Mouse (Mus musculus) cerebellum, postnatal 4 days (tissue): ENCODE results near the gene Magix.

Source experiments
- DNase-seq, 2 experiments: peaks; one replicate each; pipeline ENCODE4 v3.0.0; 2022; ENCODE audit warnings: low spot score in 2 of 2, mixed read lengths in 1 of 2

Magix gene

DNA sequence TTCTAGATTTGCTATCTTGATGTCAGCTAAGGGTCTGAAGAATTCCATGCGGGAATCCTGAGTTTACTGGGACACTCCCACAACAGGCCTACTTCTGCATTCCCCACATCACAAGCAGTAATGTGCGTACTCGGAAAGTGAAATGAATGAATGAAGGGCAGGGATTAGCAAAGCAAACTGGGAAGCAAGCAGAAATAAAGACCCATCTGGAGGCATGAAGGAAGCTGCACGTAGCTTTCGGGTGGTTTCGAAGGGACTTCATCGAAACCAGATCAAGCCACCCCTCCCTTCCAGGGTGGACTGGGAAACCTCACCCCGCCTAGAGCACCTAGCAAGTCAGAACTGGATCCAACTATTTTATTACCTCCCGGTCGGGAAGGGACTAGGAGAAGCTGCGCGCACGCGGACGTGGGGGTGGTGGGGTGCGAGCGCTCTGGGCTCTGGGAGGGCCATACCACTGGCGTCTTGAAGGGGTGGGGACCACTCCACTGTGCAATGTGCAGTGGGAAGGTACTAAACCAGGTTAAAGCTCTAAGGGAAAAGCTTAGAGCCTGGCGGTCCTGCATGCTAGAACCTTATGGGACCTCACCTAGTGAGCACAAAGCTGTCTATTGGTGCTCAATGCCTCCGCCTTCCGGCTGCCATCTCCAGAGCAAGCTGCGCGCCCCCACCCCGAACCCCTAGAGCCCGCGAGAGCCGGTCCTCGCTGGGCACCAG is 6.6 kb downstream of the Magix start:
- no peak for DNase-seq

DNA sequence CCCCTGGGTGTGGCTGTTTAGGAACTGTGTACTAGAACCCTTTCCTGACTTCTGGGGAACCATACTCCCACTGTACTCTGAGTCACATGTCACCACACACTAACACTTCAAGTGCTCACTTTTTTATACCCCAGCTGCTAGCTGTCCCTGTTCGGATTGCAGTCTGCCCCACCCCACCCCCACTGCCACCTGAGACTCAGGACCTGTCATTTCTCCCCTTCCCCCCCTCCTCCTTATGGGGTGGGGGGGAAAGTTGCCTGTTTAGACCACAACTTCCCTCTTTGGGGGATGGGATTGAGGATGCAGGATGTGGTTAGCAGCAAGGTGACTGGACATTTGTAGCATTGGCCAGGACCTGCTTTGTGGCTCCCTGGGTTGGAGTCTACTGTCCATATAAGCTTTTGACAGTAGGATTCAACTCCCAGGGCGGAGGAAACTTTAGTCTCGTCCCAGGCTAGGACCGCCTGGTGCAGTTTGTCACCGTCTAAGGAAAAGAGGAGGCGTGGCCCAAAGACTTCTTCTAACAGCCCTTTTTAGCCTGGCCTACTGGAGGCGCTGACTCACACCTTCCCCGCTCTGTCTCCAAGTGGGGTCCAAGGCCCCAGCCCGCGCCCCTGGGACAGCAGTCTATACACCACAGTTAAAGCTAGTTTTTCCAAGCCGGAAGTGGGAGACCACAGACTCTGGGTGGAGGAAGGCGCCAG is 7.3 kb downstream of the Magix start:
- DNase-seq = no peak

DNA sequence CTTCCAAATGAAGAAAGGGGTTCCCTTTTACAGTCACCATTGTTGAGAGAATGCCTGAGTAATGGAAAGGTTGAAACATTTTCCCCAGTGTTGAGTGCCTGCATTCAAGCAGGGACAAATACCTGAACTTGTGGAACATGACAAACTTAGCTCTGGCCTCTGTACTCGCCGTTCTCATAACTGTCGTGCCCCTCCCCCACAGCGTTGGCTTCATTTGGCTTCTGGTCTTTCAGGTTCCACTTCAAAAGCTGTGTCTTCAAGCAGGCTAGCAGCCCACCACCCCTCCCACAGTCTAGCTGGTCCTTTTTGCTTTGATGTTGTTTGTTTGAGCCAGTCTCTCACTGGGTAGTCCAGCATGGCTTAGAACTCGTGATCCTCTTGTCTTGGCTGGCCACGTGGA is 8.3 kb downstream of the Magix start:
- no peak for DNase-seq

DNA sequence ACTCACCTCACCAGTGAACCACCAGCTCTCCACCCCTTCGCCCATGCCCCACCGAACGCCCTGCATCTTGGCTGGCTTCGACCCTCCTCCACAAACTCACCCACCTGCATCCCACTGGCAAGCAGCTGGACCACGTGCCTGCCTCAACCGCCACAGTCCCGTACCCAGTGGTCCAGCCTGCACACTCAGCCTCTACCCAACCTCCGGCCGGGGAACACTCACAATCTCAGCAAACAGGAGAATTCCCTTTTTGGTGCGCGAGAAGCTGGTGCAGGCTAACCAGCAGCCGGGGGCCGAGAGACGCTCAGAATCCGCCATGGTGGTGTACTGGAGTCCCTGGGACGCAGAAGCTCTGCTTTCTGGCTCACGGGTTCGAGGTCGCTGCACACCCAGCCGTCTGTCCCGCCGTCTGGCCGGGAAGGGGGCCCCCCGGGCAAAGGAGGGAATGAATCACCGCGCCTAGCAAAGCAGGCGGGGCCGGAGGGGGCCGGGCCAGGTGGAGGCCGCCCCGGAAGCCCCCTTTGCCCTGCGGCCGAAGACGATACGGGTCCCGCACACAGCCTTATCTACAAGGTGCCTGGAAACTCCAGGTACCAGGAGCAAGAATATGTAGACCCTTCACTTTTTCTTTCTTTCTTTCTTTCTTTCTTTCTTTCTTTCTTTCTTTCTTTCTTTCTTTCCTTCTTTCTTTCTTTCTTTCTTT is 10.0 kb downstream of the Magix start, which contains the start of gene Plp2:
Gene Plp2 (minus strand): TSS at position 470 of the 703 bp plus-strand sequence.
- peak in 1 of 2 experiments; percentile 25 for DNase-seq

DNA sequence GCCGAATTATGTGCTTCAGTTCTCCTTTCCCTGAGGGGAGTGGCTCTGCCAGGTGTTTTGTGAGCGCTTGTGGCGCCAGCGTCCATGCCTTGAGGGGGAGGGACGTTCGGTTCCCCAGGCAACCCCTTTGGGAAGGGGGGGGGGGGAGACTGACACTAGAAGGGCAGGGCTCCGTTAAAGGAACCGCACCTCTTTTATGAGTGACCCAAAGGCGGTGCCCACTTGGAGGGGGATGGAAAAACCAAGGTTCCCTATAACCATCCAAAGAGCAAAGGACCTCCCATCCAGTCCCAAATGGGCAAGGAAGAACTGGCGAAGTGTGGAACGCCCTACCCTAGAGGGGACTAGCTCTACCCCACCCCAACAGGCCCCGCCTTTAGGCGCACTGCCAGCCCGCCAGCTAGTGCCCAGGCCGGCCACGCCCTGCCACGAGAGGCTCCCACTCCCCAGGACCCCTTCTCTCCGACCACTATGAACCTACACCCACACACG is 10.6 kb downstream of the Magix start:
- peak in 1 of 2 experiments; percentile 60 for DNase-seq

DNA sequence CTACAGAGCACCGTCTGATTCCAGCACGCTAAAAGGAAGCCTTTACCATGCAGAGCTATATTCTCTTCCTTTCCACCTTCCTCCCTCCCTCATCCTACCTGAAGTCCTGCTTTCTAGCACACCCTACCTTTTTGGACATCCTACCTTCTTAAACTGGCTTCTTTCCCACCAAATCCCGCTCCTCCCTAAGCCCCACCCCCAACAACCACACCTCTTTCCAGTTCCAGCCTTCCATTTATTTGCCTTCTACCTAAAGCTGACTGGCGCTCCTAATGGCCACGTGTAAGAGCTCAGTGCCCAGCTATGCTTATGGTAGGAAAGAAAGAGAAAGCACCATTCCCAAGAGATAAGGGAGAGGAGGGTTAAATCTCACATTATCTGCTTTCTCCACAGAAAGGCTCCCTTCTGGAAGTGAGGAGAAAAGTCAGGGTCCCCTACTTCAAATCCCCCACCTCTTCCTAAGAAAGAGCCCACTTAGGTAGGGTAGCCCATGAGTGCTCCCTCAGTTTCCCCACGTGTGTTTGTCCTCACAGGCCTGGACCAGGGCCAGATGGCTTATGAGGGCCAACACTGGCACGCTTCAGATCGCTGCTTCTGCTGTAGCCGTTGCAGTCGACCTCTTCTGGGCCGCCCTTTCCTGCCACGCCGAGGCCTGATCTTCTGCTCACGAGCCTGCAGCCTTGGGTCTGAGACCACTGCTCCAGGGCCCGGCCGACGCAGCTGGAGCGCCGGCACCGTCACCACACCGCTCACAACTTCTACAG is 15.1 kb downstream of the Magix start:
- no peak for DNase-seq

DNA sequence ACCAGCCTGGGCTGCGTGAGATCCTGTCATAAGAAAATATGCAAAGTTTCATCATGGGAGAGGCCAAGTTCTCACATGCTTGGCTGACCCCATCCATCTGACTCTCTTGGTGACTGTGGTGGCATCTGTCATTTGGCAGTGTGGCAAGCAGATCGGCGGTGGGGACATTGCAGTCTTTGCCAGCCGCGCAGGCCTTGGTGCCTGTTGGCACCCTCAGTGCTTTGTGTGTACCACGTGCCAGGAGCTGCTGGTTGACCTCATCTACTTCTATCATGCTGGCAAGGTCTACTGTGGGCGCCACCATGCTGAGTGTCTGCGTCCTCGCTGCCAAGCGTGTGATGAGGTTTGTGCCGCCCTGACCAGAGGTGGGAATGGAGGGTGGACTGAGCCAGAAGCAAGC is 16.3 kb downstream of the Magix start:
- DNase-seq = peak in 1 of 2 experiments; percentile 64

DNA sequence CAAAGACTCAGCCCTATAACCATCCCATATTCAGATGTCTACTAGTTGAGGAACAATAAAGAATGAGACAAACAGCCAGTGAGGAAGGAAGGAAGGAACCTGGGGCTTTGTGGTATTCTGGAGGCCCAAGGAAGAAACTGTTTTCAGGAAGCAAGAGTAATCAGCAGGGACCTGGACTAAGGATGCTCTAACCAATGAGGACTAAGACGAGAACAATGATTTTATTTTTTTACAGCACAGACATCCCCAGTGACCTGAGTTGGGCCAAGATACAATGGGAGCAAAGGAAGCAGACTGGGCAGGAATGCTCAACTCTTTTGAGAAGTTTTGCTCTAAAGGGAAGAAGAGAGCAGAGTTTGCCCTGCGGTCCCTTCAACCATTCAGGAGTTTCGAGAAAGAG is 18.1 kb downstream of the Magix start:
- no peak for DNase-seq

DNA sequence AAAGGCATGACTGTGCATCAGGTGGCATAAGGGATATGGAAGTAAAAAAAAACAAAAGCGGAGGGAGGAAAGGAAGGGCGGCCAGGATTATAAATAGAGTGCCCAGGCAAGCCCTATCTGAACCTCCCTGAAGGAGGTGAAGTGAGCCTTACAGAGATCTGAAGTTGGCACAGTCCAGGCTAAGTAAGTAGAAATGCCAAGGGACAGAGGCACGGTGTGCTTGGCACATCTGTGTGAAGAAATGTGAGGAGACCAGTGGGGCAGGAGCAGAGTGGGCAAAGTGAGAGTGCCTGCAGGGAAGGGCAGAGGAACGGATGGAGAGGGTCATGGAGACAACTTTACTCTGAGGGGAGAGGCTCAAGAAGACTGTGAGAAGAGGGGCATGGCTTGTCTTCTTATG is 20.0 kb downstream of the Magix start:
- DNase-seq = no peak

DNA sequence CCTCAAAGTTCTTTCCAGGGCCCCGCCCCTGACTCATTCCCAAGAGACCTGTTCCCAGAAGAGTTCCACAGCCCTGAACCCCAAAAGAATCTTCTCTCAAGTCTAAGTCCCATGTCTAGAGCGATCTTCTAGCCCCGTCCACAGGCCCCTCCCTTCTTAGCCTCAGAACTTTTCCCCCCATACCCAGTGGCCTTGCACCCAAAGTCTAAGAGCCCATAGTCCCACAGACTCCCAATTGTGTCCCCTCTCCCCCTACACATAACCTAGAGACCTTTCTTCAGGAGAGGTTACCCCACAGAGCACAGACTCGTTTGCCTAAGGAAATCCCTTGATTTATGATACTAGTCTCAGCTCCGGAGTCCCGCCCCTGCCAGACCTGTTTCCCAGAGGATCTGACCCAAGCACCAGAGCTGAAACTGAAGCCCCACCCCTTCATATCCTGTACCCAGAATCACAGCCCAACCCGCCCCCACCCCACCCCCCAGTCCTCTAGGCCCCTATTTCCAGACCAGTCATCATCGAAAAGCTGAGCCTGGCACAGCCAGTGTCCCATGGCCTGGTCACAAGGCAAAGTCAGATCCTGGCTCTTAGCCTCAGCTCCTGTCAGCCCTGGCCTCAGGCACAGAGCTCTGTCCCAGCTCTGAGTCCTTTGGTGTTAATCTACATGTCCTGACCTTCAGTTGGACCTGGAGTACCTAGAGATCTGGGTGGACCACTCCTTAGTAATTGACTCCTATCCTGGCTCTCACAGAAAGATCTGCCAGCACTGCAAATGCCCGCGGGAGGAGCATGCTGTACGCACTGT is 22.1 kb downstream of the Magix start:
- DNase-seq = no peak

DNA sequence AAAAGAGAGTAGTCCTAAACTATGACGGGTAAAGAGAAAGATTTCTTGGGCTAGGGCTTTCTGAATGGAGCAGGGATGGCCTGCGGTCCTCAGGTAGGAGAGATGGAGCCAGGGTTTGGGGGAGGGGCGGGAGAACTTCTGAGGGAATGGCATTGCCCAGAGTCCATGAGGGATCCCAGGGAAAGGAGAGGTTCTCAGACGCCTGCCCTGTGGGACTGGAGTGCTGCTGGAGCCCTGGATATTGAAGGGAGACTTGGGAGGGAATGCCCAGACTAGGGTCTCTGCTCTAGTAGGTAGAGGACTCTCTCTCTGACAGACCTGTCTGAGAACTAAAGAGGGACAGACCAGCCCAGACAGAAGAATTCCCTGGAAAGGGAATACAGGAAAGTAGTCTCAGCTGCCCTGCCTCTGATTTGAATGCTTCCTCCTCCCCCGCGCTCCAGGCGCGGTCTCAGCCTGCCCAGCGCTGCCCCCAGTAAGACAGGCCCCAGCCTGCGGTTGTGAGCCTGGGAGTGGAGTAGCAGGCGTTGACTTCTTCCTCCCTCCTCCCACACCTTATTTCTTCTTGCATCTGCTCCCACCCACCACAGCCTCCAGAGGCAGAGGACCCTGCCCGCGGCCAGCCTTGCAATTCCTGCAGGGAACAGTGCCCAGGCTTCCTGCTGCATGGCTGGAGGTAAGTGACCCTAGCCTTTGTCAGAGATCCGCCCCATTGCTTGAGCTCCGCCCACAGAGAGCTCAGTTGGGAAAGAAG is 22.8 kb downstream of the Magix start:
- DNase-seq = no peak

DNA sequence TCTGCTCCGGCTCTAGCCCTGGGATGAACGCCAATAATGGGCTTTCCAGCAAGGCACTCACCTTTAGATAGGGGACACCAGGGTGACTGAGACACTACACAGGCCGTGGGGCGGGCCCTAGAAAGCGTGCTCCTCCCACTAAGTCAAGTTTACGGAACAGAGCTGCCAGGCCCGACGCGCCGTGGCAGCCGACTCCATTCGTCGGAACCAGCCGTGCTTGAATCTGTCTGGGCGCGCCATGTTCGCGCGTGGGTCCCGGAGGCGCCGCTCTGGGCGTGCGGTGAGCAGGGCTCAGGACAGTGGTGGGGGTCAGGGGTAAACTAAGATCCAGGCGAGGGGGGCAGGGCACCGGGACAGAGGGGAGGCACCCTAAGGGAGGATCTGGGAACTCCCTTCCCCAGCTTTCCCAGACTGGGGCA is 23.8 kb downstream of the Magix start, which contains the start of gene Prickle3:
Gene Prickle3 (plus strand): TSS at position 40 of the 419 bp plus-strand sequence.
- DNase-seq = no peak

DNA sequence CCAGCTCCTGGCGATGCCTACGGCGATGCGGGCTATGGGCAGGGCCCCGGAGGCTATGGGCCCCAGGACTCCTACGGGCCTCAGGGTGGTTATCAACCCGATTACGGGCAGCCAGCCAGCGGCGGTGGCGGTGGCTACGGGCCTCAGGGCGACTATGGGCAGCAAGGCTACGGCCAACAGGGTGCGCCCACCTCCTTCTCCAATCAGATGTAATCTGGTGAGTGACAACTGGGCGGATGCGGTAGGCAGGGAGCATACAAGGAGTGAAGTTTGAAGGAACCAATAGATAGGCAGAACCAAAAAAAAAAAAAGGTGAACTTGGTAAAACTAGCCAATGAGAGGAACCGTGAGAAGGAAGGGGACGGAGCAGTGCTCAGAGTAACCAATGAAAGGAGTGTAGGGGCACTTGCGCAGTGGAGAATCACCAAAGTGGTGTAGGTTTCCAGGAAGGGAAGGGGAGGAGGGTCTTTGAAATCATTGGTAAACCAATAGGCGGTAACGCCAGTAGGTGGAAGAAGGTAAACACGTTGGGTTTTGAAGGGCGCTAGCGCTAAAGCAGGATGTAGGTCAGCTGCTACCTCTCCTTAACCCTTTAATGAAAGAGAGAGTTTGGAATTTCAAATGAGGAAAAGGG is 32.3 kb downstream of the Magix start:
- peak; percentile 49 to 59 for DNase-seq

DNA sequence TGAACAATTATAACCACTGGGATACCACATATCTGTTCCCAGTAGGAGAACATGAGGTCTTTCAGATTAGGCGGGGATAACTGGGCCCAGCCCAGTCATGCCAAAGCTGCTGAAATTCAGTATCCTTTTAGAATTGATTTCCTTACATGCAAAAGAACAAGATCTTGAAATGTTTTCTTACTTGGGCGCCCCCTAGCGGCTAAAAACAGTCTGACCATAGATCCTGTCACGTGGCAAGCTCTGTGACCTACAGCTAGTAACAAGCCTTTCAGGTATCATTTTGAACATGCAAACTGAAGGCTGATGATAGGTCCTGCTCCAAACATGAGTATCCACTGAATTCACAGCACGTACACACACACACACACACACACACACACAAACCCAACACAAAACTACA is 35.7 kb downstream of the Magix start:
- DNase-seq = peak; percentile 61 to 80

DNA sequence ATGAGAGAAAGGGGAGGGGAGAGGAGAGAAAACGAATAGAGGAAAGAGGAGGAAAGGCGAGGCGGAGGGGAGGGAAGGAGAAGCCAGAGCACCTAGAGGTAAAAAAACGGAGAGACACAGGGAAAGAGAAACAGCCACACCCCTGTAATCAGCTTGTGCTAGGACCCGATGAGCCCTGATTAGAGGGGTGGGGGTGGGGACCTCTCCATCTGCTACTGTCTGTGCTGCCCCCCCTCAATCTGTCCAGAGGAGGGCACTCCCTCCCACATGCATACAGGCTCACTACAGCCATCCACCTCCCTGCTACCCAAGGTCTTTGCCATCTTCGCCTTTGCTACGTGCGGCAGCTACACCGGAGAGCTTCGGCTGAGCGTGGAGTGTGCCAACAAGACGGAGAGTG is 40.3 kb downstream of the Magix start:
- no peak for DNase-seq

DNA sequence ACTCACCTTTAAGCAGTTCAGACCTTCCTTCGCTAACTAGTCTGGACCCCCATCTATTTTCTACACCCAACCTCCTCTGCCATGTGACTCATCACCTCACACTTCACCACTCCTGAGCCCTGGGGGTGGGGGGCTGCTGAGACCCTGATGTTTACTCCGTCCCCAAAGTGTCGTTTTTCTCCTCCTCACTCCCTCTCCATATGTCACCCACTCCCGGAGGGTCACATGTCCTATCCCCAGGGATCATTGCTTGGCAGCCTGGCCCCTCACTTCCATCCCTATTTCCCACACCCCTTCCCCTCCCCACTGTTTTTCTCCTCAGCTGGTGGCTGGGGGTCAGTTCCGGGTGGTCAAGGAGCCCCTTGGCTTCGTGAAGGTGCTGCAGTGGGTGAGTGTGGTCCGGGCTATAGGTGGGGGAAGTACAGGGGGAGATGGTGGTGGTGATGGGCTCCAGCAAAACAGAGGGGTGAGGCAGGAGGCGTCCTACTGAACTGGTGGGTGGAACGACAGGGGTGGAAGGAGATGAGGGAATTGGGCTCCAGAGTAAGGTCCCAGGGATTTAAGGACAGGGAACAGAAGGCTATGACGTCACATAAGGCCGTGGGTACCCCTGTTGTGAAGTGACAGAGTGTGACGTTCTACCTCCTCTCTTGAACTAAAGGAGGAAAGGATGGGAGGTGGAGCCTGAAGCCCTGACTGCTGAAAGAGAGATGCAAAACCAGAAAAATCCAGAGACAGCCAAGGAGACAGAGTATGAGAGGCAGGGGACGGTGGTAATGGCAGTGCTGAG is 41.3 kb downstream of the Magix start:
- DNase-seq = no peak

DNA sequence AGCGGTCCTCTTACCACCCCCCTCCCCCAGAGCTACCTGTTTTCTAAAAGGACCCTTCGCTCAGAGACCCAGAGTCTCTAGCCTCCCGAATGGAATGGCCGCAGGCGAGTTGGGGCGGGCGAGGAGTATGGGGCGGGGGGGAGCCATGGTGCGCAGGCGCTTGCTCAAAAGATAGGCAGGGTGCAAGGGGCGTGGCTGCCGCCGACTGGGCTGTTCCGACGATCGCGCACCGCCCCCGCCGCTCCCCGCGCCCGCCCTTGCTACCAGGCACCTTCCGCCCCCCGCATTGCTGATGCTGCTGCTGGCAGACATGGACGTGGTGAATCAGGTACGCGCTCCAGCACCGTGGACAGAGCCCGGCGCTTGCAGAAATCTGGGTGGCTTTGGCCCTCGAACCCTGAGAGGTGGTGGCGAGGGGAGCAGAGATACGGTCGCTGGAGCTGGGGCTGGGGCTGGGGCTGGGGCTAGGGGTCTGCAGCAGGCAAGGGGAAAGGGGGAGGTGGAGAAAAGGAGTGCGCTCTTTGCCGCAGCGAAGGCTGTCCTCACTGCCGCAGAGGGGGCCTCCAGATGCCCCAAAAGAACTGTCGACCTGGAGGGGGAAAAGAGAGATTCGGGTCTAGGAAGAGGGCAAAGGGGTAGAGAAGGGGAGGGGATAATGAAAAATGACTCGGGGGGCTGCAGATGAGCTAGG is 42.5 kb downstream of the Magix start, which contains the start of gene Syp:
Gene Syp (plus strand): TSS at position 71 of the 691 bp plus-strand sequence.
- peak; percentile 82 to 93 for DNase-seq

DNA sequence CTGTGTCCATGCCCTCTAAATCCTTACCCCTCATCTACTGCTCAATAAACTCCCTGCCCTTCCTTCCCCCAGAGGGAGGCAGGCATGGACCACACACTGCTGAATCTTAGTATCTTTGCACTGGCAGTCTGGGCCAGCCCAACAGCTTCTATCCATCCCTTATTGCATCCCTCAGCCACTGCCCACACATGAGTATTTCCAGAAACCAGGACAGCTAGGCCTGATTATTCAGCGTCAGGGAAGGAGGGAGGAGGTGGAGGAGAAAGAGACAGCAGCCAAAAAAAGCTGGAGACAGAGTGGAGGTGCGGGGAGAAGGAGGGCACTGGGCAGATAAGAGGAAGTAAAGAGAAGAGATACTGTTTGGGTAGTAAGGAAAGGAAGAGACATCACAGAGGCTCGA is 46.0 kb downstream of the Magix start:
- DNase-seq = no peak
